Mouse (Mus musculus) heart, embryonic 13.5 days (tissue): ENCODE measurements around the gene Mios. TPM values are rescaled to one million over a fixed set of nuclear protein-coding genes. Genes with fewer than 3 reads are reported as not detected.

Experiments used
- ATAC-seq: fragments of 200-750 bp; cut with Nextera tagmentation; 2 replicates; pipeline ENCODE4 v1.8.0; 2017; ENCODE audit warnings: moderate TSS enrichment; ENCODE audit not compliant: insufficient number of reproducible peaks, low FRiP score, low TSS enrichment; ENCODE audit errors: extremely low read depth
- H3K27ac ChIP-seq: fragments of 300-500 bp; sonication (generic); replicated peaks from 2 replicates; pipeline ENCODE4 v1.5.1; 2015; ENCODE audit warnings: moderate library complexity, mild to moderate bottlenecking, inconsistent platforms
- H3K27me3 ChIP-seq: fragments of 300-500 bp; sonication (generic); replicated peaks from 2 replicates; pipeline ENCODE4 v1.6.1; 2015; ENCODE audit warnings: mild to moderate bottlenecking, inconsistent platforms
- H3K36me3 ChIP-seq: fragments of 300-500 bp; sonication (generic); 2 replicates; pipeline ENCODE4 v1.6.1; 2015; ENCODE audit warnings: mild to moderate bottlenecking, inconsistent platforms
- H3K4me1 ChIP-seq: fragments of 300-500 bp; sonication (generic); 2 replicates; pipeline ENCODE4 v1.6.1; 2015; ENCODE audit warnings: inconsistent platforms
- H3K4me2 ChIP-seq: fragments of 300-500 bp; sonication (generic); 2 replicates; pipeline ENCODE4 v1.6.1; 2015; ENCODE audit warnings: inconsistent platforms, mild to moderate bottlenecking, moderate library complexity
- H3K4me3 ChIP-seq: fragments of 300-500 bp; sonication (generic); 2 replicates; pipeline ENCODE4 v1.5.1; 2015; ENCODE audit warnings: moderate library complexity, mild to moderate bottlenecking, inconsistent platforms
- H3K9ac ChIP-seq: fragments of 300-500 bp; sonication (generic); 2 replicates; pipeline ENCODE4 v1.6.1; 2015; ENCODE audit warnings: inconsistent platforms, mild to moderate bottlenecking, moderate library complexity
- H3K9me3 ChIP-seq: fragments of 300-500 bp; sonication (generic); 2 replicates; pipeline ENCODE4 v1.6.1; 2016; ENCODE audit warnings: inconsistent platforms
- WGBS: fragments of 180-500 bp; shearing (Covaris S2); methylation state at CpG from one replicate; pipeline ENCODE4 v1.1.7; 2015; ENCODE audit warnings: mixed read lengths; 5-methylcytosine and 5-hydroxymethylcytosine counted together
- polyA plus RNA-seq: library from polyadenylated mRNA; unstranded; fragments of >200 nt; fragmentation: Nextera tagmentation; extraction: Ambion mirVana; gene quantifications from 2 replicates; pipeline ENCODE4 v1.2.1, GENCODE M21; 2015

Gene Mios
- polyA plus RNA-seq, 1 experiment from 2014 or later: 15.8 TPM

GRCm38 (mm10) chr6:8209866-8210186 is 804 bp downstream of the Mios start:
- H3K27ac ChIP-seq: peak overlapping the region; percentile 96
- H3K9me3 ChIP-seq: no peaks in the 10 kb centered on the region
- H3K27me3 ChIP-seq: no peaks in the 10 kb centered on the region
- peaks cover 14% of the 10 kb centered on the region for H3K4me1 ChIP-seq
- peak overlapping the region; percentile 89 for H3K9ac ChIP-seq
- H3K36me3 ChIP-seq: peaks cover 18% of the 10 kb centered on the region
- WGBS: 9% methylated on average over 10 of the region's 10 CpGs
- peak overlapping the region; percentile 75 for H3K4me2 ChIP-seq
- H3K4me3 ChIP-seq: peak overlapping the region; percentile 89
- ATAC-seq: no peak

- H3K27me3 ChIP-seq: no peaks in the 10 kb centered on the region
- no peak overlapping the region for H3K9ac ChIP-seq
- H3K4me2 ChIP-seq: peak overlapping the region; percentile 75
- H3K4me1 ChIP-seq: peaks cover 14% of the 10 kb centered on the region
- 80% methylated on average over 3 of the region's 3 CpGs for WGBS
- H3K36me3 ChIP-seq: peaks cover 26% of the 10 kb centered on the region
- no peak overlapping the region for H3K27ac ChIP-seq
- no peaks in the 10 kb centered on the region for H3K9me3 ChIP-seq
- H3K4me3 ChIP-seq: peak overlapping the region; percentile 89
- ATAC-seq: no peak
Measured at GRCm38 (mm10) chr6:8210661-8211060, 1.6 kb downstream of the Mios start.

- Histone ChIP-seq H3K27me3 (no peaks in the 10 kb centered on the region), H3K4me2 (no peak overlapping the region), H3K9me3 (no peaks in the 10 kb centered on the region), H3K9ac (no peak overlapping the region), H3K27ac (no peak overlapping the region), H3K4me3 (no peak overlapping the region), H3K4me1 (no peaks in the 10 kb centered on the region), H3K36me3 (peaks cover 61% of the 10 kb centered on the region)
- 80% methylated on average over 3 of the region's 3 CpGs for WGBS
- ATAC-seq: no peak
Measured at GRCm38 (mm10) chr6:8227035-8227434, 18.0 kb downstream of the Mios start.

- 81% methylated on average over 3 of the region's 3 CpGs for WGBS
- no peaks in the 10 kb centered on the region for H3K4me1 ChIP-seq
- no peak overlapping the region for H3K27ac ChIP-seq
- no peak overlapping the region for H3K4me3 ChIP-seq
- no peak overlapping the region for H3K9ac ChIP-seq
- no peak overlapping the region for H3K4me2 ChIP-seq
- H3K9me3 ChIP-seq: no peaks in the 10 kb centered on the region
- peaks cover 70% of the 10 kb centered on the region for H3K36me3 ChIP-seq
- no peak for ATAC-seq
- no peaks in the 10 kb centered on the region for H3K27me3 ChIP-seq
Measured at GRCm38 (mm10) chr6:8228596-8228995, 19.6 kb downstream of the Mios start.

- H3K9me3 ChIP-seq: no peaks in the 10 kb centered on the region
- peak overlapping the region; percentile 97 for H3K4me2 ChIP-seq
- no peaks in the 10 kb centered on the region for H3K27me3 ChIP-seq
- peak overlapping the region; percentile 82 for H3K4me3 ChIP-seq
- H3K4me1 ChIP-seq: peaks cover 16% of the 10 kb centered on the region
- peaks cover 30% of the 10 kb centered on the region for H3K36me3 ChIP-seq
- no peak for ATAC-seq
- 8% methylated on average over 6 of the region's 6 CpGs for WGBS
- H3K27ac ChIP-seq: peak overlapping the region; percentile 81
- H3K9ac ChIP-seq: peak overlapping the region; percentile 89
Measured at GRCm38 (mm10) chr6:8258316-8258715, 49.3 kb downstream of the Mios start.

- WGBS: under 1% methylated on average over 64 of the region's 64 CpGs
- Histone ChIP-seq H3K36me3 (peaks cover 22% of the 10 kb centered on the region), H3K4me1 (peaks cover 16% of the 10 kb centered on the region), H3K9ac (peak within 1 kb of the TSS; percentile 89), H3K4me2 (peak within 1 kb of the TSS; percentile 97), H3K9me3 (no peaks in the 10 kb centered on the region), H3K4me3 (peak within 1 kb of the TSS; percentile 82), H3K27ac (peak within 1 kb of the TSS; percentile 81), H3K27me3 (no peaks in the 10 kb centered on the region)
- peak; percentile 100 for ATAC-seq
Measured at GRCm38 (mm10) chr6:8259004-8259666, 50.1 kb downstream of the Mios start, which contains the start of the genes Rpa3, Umad1 and Gm45062. Gene Rpa3, minus strand, starts transcription at chr6:8259173. Gene Umad1, plus strand, starts transcription at chr6:8259288. Gene Gm45062, plus strand, starts transcription at chr6:8259450.

- peak overlapping the region; percentile 89 for H3K9ac ChIP-seq
- peaks cover 16% of the 10 kb centered on the region for H3K4me1 ChIP-seq
- H3K27ac ChIP-seq: peak overlapping the region; percentile 57
- H3K27me3 ChIP-seq: no peaks in the 10 kb centered on the region
- H3K4me2 ChIP-seq: peak overlapping the region; percentile 97
- H3K36me3 ChIP-seq: peaks cover 17% of the 10 kb centered on the region
- no peak for ATAC-seq
- H3K4me3 ChIP-seq: peak overlapping the region; percentile 82
- H3K9me3 ChIP-seq: no peaks in the 10 kb centered on the region
- 0% methylated on average over 8 of the region's 8 CpGs for WGBS
Measured at GRCm38 (mm10) chr6:8259667-8260044, 50.6 kb downstream of the Mios start.

- Histone ChIP-seq H3K27ac (no peak overlapping the region), H3K9ac (no peak overlapping the region), H3K9me3 (no peaks in the 10 kb centered on the region), H3K36me3 (peaks cover 14% of the 10 kb centered on the region), H3K4me1 (0 out of 2 replicates have a peak, but pooled peaks cover 3% of the 10 kb centered on the region), H3K27me3 (no peaks in the 10 kb centered on the region), H3K4me3 (no peak overlapping the region), H3K4me2 (no peak overlapping the region)
- 93% methylated on average over 3 of the region's 3 CpGs for WGBS
- ATAC-seq: no peak
Measured at GRCm38 (mm10) chr6:8271047-8271446, 62.0 kb downstream of the Mios start.

- Histone ChIP-seq H3K36me3 (peaks cover 20% of the 10 kb centered on the region), H3K9me3 (no peaks in the 10 kb centered on the region), H3K9ac (no peak overlapping the region), H3K4me1 (peaks cover 10% of the 10 kb centered on the region), H3K4me2 (no peak overlapping the region), H3K4me3 (no peak overlapping the region), H3K27ac (no peak overlapping the region), H3K27me3 (no peaks in the 10 kb centered on the region)
- 39% methylated on average over 6 of the region's 6 CpGs for WGBS
- no peak for ATAC-seq
Measured at GRCm38 (mm10) chr6:8274387-8275054, 65.5 kb downstream of the Mios start.

- no peaks in the 10 kb centered on the region for H3K27me3 ChIP-seq
- no peak for ATAC-seq
- no peak overlapping the region for H3K27ac ChIP-seq
- H3K9ac ChIP-seq: no peak overlapping the region
- H3K36me3 ChIP-seq: peaks cover 20% of the 10 kb centered on the region
- H3K4me2 ChIP-seq: no peak overlapping the region
- 4% methylated on average over 1 of the region's 1 CpGs for WGBS
- H3K9me3 ChIP-seq: no peaks in the 10 kb centered on the region
- H3K4me1 ChIP-seq: peaks cover 10% of the 10 kb centered on the region
- H3K4me3 ChIP-seq: no peak overlapping the region
Measured at GRCm38 (mm10) chr6:8275098-8275497, 66.1 kb downstream of the Mios start.

- H3K9ac ChIP-seq: no peak overlapping the region
- H3K9me3 ChIP-seq: no peaks in the 10 kb centered on the region
- peaks cover 10% of the 10 kb centered on the region for H3K4me1 ChIP-seq
- H3K36me3 ChIP-seq: peaks cover 14% of the 10 kb centered on the region
- H3K4me2 ChIP-seq: no peak overlapping the region
- ATAC-seq: no peak
- 11% methylated on average over 4 of the region's 4 CpGs for WGBS
- H3K27me3 ChIP-seq: no peaks in the 10 kb centered on the region
- no peak overlapping the region for H3K4me3 ChIP-seq
- H3K27ac ChIP-seq: no peak overlapping the region
Measured at GRCm38 (mm10) chr6:8276431-8276830, 67.4 kb downstream of the Mios start.
